In genomic region chr13:61541631-61542030, GRCm38 (mm10) we compare ENCODE assay signal across 22 mouse cellular contexts. TPM values are rescaled to one million over a fixed set of nuclear protein-coding genes. Genes with fewer than 3 reads are reported as not detected.
"Had no signal": no experiment of that assay in that cellular context is flagged by ENCODE, and none has a peak within 500 bp of the region (broad histone marks: within the 10 kb centered on the region; RNA-seq: fewer than 3 reads in every experiment).

TSS of gene Ctsm (minus strand) at chr13:61541839.

- H3K27ac ChIP-seq: lung, embryonic 15.5 days; macrophage; midbrain, embryonic 13.5 days; midbrain, embryonic 15.5 days; neural tube, embryonic 12.5 days; stomach, embryonic 15.5 days; stomach, postnatal 0 days had no signal

- H3K9me3 ChIP-seq: stomach, embryonic 15.5 days had no signal

- H3K36me3 ChIP-seq: lung, embryonic 15.5 days; midbrain, embryonic 13.5 days; midbrain, embryonic 15.5 days; neural tube, embryonic 12.5 days; stomach, embryonic 15.5 days had no signal

- H3K4me1 ChIP-seq: lung, embryonic 15.5 days; megakaryocyte, embryonic 14.5 days; midbrain, embryonic 13.5 days; midbrain, embryonic 15.5 days; neural tube, embryonic 12.5 days; stomach, embryonic 15.5 days had no signal

- H3K9ac ChIP-seq: lung, embryonic 15.5 days; midbrain, embryonic 13.5 days; midbrain, embryonic 15.5 days; neural tube, embryonic 12.5 days; stomach, embryonic 15.5 days had no signal

- H3K27me3 ChIP-seq: lung, embryonic 15.5 days; megakaryocyte, embryonic 14.5 days; midbrain, embryonic 13.5 days; midbrain, embryonic 15.5 days; neural tube, embryonic 12.5 days; stomach, embryonic 15.5 days had no signal

- ATAC-seq: lung, postnatal 0 days; midbrain, embryonic 13.5 days; midbrain, embryonic 15.5 days had no signal

- H3K4me3 ChIP-seq: lung, embryonic 15.5 days; megakaryocyte, embryonic 14.5 days; midbrain, embryonic 13.5 days; midbrain, embryonic 15.5 days; neural tube, embryonic 12.5 days; stomach, embryonic 15.5 days had no signal

- H3K4me2 ChIP-seq: lung, embryonic 15.5 days; midbrain, embryonic 11.5 days; midbrain, embryonic 13.5 days; midbrain, embryonic 15.5 days; neural tube, embryonic 12.5 days; stomach, embryonic 15.5 days had no signal

- DNase-seq: lung, adult 2 months; lung, postnatal 14 days; lung, postnatal 36 days; right cerebral cortex, postnatal 14 days; thymus, adult 2 months; thymus, postnatal 25 days; thymus, postnatal 4 days had no signal

RNA-seq across cellular contexts. Expression of gene Ctsm, which starts in this region (rescaled TPM):
- polyA plus RNA-seq: lung, adult 2 months; lung, embryonic 15.5 days; lung, postnatal 0 days; macrophage; midbrain, embryonic 11.5 days; midbrain, embryonic 13.5 days; midbrain, embryonic 15.5 days; midbrain, postnatal 0 days; neural tube, embryonic 12.5 days; neural tube, embryonic 14.5 days; spleen, adult 2 months; stomach, embryonic 15.5 days; stomach, postnatal 0 days; testis, adult 2 months; thymus, adult 2 months; urinary bladder, adult 2 months had no signal
